Mouse (Mus musculus) spleen, adult 18-20 months (tissue): ENCODE measurements around the gene Dgkh.

Source experiments
- DNase-seq, 2 experiments: peaks; one replicate each; pipeline ENCODE4 v3.0.0; 2022; ENCODE audit warnings: mixed read lengths in 2 of 2

The Dgkh gene

GRCm38 (mm10) chr14:78534651-78535050, 197.9 kb downstream of the Dgkh start:
- DNase-seq: no peak

GRCm38 (mm10) chr14:78533701-78534100, 198.9 kb downstream of the Dgkh start:
- no peak for DNase-seq

DNA sequence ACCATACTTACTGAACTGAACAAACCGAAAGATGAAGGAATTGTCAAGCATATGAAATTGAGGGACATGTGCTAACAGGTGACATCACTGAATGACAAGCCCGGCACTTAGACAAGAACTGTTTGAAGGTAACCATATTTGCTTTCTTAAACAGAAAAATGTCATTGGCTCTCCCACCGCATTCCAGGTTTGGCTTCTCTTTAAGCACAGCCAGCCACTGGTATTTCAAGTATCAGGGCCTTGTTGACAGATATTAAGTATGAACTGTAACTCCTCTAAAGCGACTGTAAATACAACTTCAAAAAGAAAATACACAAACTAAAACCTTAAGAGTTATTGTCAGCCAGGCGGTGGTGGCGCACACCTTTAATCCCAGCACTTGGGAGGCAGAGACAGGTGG, 200.2 kb downstream of the Dgkh start:
- DNase-seq: no peak

DNA sequence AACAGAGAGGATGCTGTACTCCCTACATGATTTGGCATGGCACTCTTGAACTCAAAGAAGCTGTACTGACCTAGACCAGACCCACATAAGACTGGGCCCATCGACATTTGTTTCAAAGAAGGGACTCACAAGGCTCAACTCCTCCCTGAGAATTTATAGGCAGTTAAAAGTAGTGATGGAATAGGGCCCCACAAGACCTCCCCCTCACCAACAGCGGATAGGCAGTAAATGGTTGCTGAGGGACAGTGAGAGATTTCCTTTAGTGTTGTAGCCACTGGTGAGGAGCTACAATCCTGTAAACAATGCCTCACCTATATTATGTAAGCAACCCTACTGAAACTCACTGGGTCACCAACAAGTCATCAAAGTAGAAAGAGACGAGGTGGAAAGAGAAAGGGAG, 202.3 kb downstream of the Dgkh start:
- no peak for DNase-seq

GRCm38 (mm10) chr14:78528461-78529425, 203.8 kb downstream of the Dgkh start:
- DNase-seq: no peak

GRCm38 (mm10) chr14:78526907-78527306, 205.7 kb downstream of the Dgkh start:
- no peak for DNase-seq

- no peak for DNase-seq
These were observed 206.1 kb downstream of the Dgkh start for GRCm38 (mm10) chr14:78526475-78526874.

GRCm38 (mm10) chr14:78525611-78526457, 206.7 kb downstream of the Dgkh start:
- no peak for DNase-seq

DNA sequence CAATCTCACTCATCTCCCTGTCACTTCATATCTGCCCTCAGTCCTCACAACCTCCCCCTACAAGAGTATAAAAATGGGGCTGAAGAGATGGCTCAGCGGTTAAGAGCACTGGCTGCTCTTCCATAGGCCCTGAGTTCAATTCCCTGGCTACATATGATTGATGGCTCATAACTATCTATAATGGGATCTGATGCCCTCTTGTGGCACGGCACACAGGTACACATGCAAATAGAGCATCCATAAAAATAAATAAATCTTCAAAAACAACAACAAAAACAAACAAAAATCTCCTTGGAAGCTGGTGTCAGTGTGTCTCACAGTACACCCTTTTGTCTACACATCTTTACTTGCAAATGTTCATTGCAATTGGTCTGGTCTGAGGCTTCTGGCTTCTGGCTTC, 207.5 kb downstream of the Dgkh start:
- DNase-seq: no peak

- no peak for DNase-seq
These were observed 221.9 kb downstream of the Dgkh start for GRCm38 (mm10) chr14:78510713-78511112.

GRCm38 (mm10) chr14:78509791-78510190, 222.8 kb downstream of the Dgkh start:
- no peak for DNase-seq
